Mouse (Mus musculus) heart, adult 2 months (tissue): ENCODE data around the gene Sept7.

Experiments used
- CTCF ChIP-seq: fragments of 200-600 bp; IDR thresholded peaks from 2 replicates; pipeline ENCODE4 v1.8.1; 2022; ENCODE audit warnings: antibody characterized with exemption, mild to moderate bottlenecking, moderate library complexity
- EP300 ChIP-seq: fragments of 200-500 bp; IDR thresholded peaks from 2 replicates; pipeline ENCODE4 v1.6.1; 2011; ENCODE audit warnings: low read depth, low read length, control low read depth; ENCODE audit not compliant: insufficient read depth
- POLR2A ChIP-seq: fragments of 200-500 bp; IDR thresholded peaks from 2 replicates; pipeline ENCODE4 v1.6.1; 2011; ENCODE audit warnings: mild to moderate bottlenecking, low read depth, low read length, control low read depth; ENCODE audit not compliant: insufficient read depth

DNA sequence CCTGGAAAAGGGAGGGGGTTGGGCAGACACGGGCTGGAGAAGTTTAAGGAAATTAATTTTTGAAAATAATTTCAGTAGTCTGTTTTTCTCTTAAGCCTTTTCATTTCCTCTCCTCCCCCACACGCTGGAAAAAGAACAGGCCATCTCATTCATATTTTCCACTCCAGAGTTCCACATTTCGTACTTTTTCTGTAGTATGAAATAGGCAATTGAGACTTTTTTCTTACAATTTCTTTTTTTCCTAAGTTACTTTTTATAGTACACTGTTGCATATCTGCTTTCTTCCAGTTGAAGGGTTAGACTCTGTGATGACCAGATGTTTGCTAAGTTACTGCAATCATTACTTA lies 1.2 kb downstream of the Sept7 start:
- no peak for TF ChIP-seq CTCF
- TF ChIP-seq EP300: no peak
- no peak for TF ChIP-seq POLR2A
